1 mouse cellular context compared by ENCODE assay signal in genomic region chr10:68378212-68378611, GRCm38 (mm10).
A peak's percentile ranks its signal among the peaks of the same experiment; 100 is the strongest.
TF ChIP-seq lines count a peak whose summit lies in the region.

No protein-coding gene starts in this region.

TF ChIP-seq in CH12.LX, 34 proteins besides CTCF, POLR2A, EP300 and RAD21 (continued from another document):
- TF ChIP-seq USF2 (conservative IDR thresholded peaks at IDR 0.05; ENCODE audit: low read depth, low read length) (no peak), SMC3 (IDR thresholded peaks at IDR 0.05; ENCODE audit: low read depth, low read length) (peak; percentile 32), MAX (IDR thresholded peaks at IDR 0.05; ENCODE audit: low read length) (peak; percentile 74), ETS1 (conservative IDR thresholded peaks at IDR 0.05; ENCODE audit: low read depth, low read length) (peak; percentile 87), NELFE (IDR thresholded peaks at IDR 0.05; ENCODE audit: low read depth, low read length) (peak; percentile 50), UBTF (IDR thresholded peaks at IDR 0.05; ENCODE audit: low read depth, low read length) (no peak), CHD1 (IDR thresholded peaks at IDR 0.05; ENCODE audit: low read depth, low read length) (no peak), PAX5 (IDR thresholded peaks at IDR 0.05; ENCODE audit: low read length) (no peak), IRF4 (IDR thresholded peaks at IDR 0.05; ENCODE audit: low read depth, low read length) (peak; percentile 96), ELF1 (IDR thresholded peaks at IDR 0.05; ENCODE audit: low read depth, low read length) (peak; percentile 52)
